Mouse (Mus musculus): ENCODE measurements at regions not wholly inside any gene's neighbourhood (a gene's known extent, or its start where the extent isn't known, plus 50 kb on each side); places are given as distances from the start of the nearest gene placed in this dataset.

- DNase-seq (ENCODE audit: extremely low read depth, low read depth), result no peak
These were observed 63.3 kb upstream of the Rbms3 start for GRCm38 (mm10) chr9:117693001-117693400.

- no peak for DNase-seq (ENCODE audit: extremely low read depth, low read depth)
These were observed 62.8 kb upstream of the Rbms3 start for GRCm38 (mm10) chr9:117692486-117692885.

- DNase-seq (ENCODE audit: extremely low read depth, low read depth), result no peak
These were observed 60.2 kb upstream of the Rbms3 start for GRCm38 (mm10) chr9:117689946-117690345.

All from MEL-GATA-1-ER (cell line).